Mouse (Mus musculus): ENCODE measurements around the gene Syt11.
"Not testable (repeated sequence)": the region's sequence is repeated elsewhere in the genome, so short reads cannot be mapped to it uniquely, and the experiment has no call there.

The Syt11 gene

GRCm38 (mm10) chr3:88774939-88775841 lies at the start of gene Syt11:
Syt11 (minus strand) TSS chr3:88775164.
- DNase-seq (ENCODE audit: low spot score in 2 of 2) = peak in 1 of 2 experiments; percentile 11

- DNase-seq (ENCODE audit: low spot score in 2 of 2) = no peak
Measured at GRCm38 (mm10) chr3:88803910-88804540, 29.1 kb upstream of the Syt11 start.

GRCm38 (mm10) chr3:88797507-88797906 lies 22.5 kb upstream of the Syt11 start:
- not testable (repeated sequence) for DNase-seq (ENCODE audit: low spot score in 2 of 2)

GRCm38 (mm10) chr3:88788033-88788432 lies 13.1 kb upstream of the Syt11 start:
- not testable (repeated sequence) for DNase-seq (ENCODE audit: low spot score in 2 of 2)

GRCm38 (mm10) chr3:88786805-88787204 lies 11.8 kb upstream of the Syt11 start:
- not testable (repeated sequence) for DNase-seq (ENCODE audit: low spot score in 2 of 2)

- not testable (repeated sequence) for DNase-seq (ENCODE audit: low spot score in 2 of 2)
Measured at GRCm38 (mm10) chr3:88786323-88786722, 11.4 kb upstream of the Syt11 start.

GRCm38 (mm10) chr3:88784889-88785288 lies 9.9 kb upstream of the Syt11 start:
- no peak for DNase-seq (ENCODE audit: low spot score in 2 of 2)

GRCm38 (mm10) chr3:88773163-88773562 lies 1.8 kb downstream of the Syt11 start:
- DNase-seq (ENCODE audit: low spot score in 2 of 2) = peak in 1 of 2 experiments; percentile 1

GRCm38 (mm10) chr3:88772399-88772798 lies 2.6 kb downstream of the Syt11 start:
- DNase-seq (ENCODE audit: low spot score in 2 of 2) = peak; percentile 62 to 84

- DNase-seq (ENCODE audit: low spot score in 2 of 2) = not testable (repeated sequence)
Measured at GRCm38 (mm10) chr3:88771941-88772280, 3.1 kb downstream of the Syt11 start.

- DNase-seq (ENCODE audit: low spot score in 2 of 2) = peak in 1 of 2 experiments; percentile 75
Measured at GRCm38 (mm10) chr3:88771189-88771940, 3.6 kb downstream of the Syt11 start.

- no peak for DNase-seq (ENCODE audit: low spot score in 2 of 2)
Measured at GRCm38 (mm10) chr3:88762401-88762831, 12.5 kb downstream of the Syt11 start.

- no peak for DNase-seq (ENCODE audit: low spot score in 2 of 2)
Measured at GRCm38 (mm10) chr3:88761619-88762018, 13.3 kb downstream of the Syt11 start.

- DNase-seq (ENCODE audit: low spot score in 2 of 2) = peak; percentile 67 to 86
Measured at GRCm38 (mm10) chr3:88758045-88758500, 16.9 kb downstream of the Syt11 start.

GRCm38 (mm10) chr3:88756276-88756675 lies 18.7 kb downstream of the Syt11 start:
- no peak for DNase-seq (ENCODE audit: low spot score in 2 of 2)

- DNase-seq (ENCODE audit: low spot score in 2 of 2) = no peak
Measured at GRCm38 (mm10) chr3:88755541-88755940, 19.4 kb downstream of the Syt11 start.

- DNase-seq (ENCODE audit: low spot score in 2 of 2) = no peak
Measured at GRCm38 (mm10) chr3:88754283-88754682, 20.7 kb downstream of the Syt11 start.

- no peak for DNase-seq (ENCODE audit: low spot score in 2 of 2)
Measured at GRCm38 (mm10) chr3:88746871-88747231, 28.1 kb downstream of the Syt11 start.

GRCm38 (mm10) chr3:88746139-88746870 lies 28.7 kb downstream of the Syt11 start:
- DNase-seq (ENCODE audit: low spot score in 2 of 2) = no peak

- DNase-seq (ENCODE audit: low spot score in 2 of 2) = no peak
Measured at GRCm38 (mm10) chr3:88745534-88745933, 29.4 kb downstream of the Syt11 start.

GRCm38 (mm10) chr3:88740147-88740546 lies 34.8 kb downstream of the Syt11 start:
- DNase-seq (ENCODE audit: low spot score in 2 of 2) = no peak
